Comparison of ENCODE assay signal across 21 mouse cellular contexts in genomic region chr9:74994611-74995257, GRCm38 (mm10). TPM values are rescaled to one million over a fixed set of nuclear protein-coding genes. Genes with fewer than 3 reads are reported as not detected.
DNase-seq lines count a peak whose midpoint lies in the region; ATAC-seq and TF ChIP-seq lines count a peak whose summit lies in the region.
"Had no signal": no experiment of that assay in that cellular context is flagged by ENCODE, and none has a peak within 500 bp of the region (broad histone marks: within the 10 kb centered on the region; RNA-seq: fewer than 3 reads in every experiment).

No protein-coding gene starts in this region.

- H3K36me3 ChIP-seq in kidney, embryonic 14.5 days (ENCODE audit: control insufficient read depth, insufficient read depth, low read length) = no peaks in the 10 kb centered on the region
- no peaks in the 10 kb centered on the region for H3K36me3 ChIP-seq in testis, adult 2 months (ENCODE audit: control insufficient read depth, insufficient read depth, low read length)
- H3K36me3 ChIP-seq: forebrain, embryonic 10.5 days; hindbrain, embryonic 10.5 days; midbrain, embryonic 10.5 days had no signal

- no peaks in the 10 kb centered on the region for H3K27me3 ChIP-seq in kidney, embryonic 14.5 days (ENCODE audit: control insufficient read depth, insufficient read depth, low read length)
- no peaks in the 10 kb centered on the region for H3K27me3 ChIP-seq in testis, adult 2 months (ENCODE audit: control insufficient read depth, insufficient read depth, low read length)

- no peak overlapping the region for H3K4me2 ChIP-seq in kidney, embryonic 14.5 days (replicated peaks; ENCODE audit: low read depth, low read length)

- no peak overlapping the region for H3K4me3 ChIP-seq in gastrocnemius, adult 2 months
- H3K4me3 ChIP-seq in kidney, embryonic 14.5 days (ENCODE audit: low read length) = no peak overlapping the region
- H3K4me3 ChIP-seq in testis, adult 2 months (ENCODE audit: control insufficient read depth, low read depth, low read length) = no peak overlapping the region
- H3K4me3 ChIP-seq: forebrain, embryonic 10.5 days; hindbrain, embryonic 10.5 days; midbrain, embryonic 10.5 days had no signal

- no peak for TF ChIP-seq POLR2A in testis, adult 2 months (IDR thresholded peaks at IDR 0.05; ENCODE audit: control insufficient read depth, low read depth, low read length)

- peak overlapping the region; percentile 40; the same call in 1 of the 2 replicates for H3K27ac ChIP-seq in gastrocnemius, adult 2 months
- H3K27ac ChIP-seq in kidney, embryonic 14.5 days (ENCODE audit: low read depth, low read length) = no peak overlapping the region
- H3K27ac ChIP-seq in testis, adult 2 months (ENCODE audit: control insufficient read depth, insufficient read depth, low read depth, low read length) = peak overlapping the region; percentile 13; the same call in 1 of the 2 replicates
- H3K27ac ChIP-seq: forebrain, embryonic 10.5 days; hindbrain, embryonic 10.5 days; midbrain, embryonic 10.5 days had no signal

- DNase-seq in gastrocnemius, adult 2 months = no peak
- DNase-seq in gastrocnemius, postnatal 4 days (ENCODE audit: low spot score in 2 of 2) = no peak
- peak; percentile 15 to 52 for DNase-seq in kidney, postnatal 25 days
- DNase-seq in testis, postnatal 10 days (ENCODE audit: low spot score) = no peak
- no peak for DNase-seq in lung, postnatal 25 days (ENCODE audit: low spot score)
- no peak for DNase-seq in heart, postnatal 10 days
- DNase-seq: adrenal gland, adult 8-10 months; cerebellum, adult 11 months; cerebellum, postnatal 10 days; embryo, embryonic 11 days; gastrocnemius, postnatal 14 days; liver; lung, adult 18-20 months; lung, postnatal 14 days; right cerebral cortex, postnatal 25 days; thymus, postnatal 14 days had no signal

- no peak overlapping the region for H3K9ac ChIP-seq in kidney, embryonic 14.5 days (ENCODE audit: low read depth, low read length)

- ATAC-seq in kidney, embryonic 14.5 days (ENCODE audit: low FRiP score, low TSS enrichment) = no peak

- 90% methylated on average over 10 of the region's 10 CpGs for WGBS in kidney, embryonic 14.5 days

- no peaks in the 10 kb centered on the region for H3K9me3 ChIP-seq in kidney, embryonic 14.5 days (ENCODE audit: control insufficient read depth, low read length)
- H3K9me3 ChIP-seq: forebrain, embryonic 10.5 days; hindbrain, embryonic 10.5 days; midbrain, embryonic 10.5 days had no signal

- no peaks in the 10 kb centered on the region for H3K4me1 ChIP-seq in kidney, embryonic 14.5 days (ENCODE audit: control insufficient read depth, insufficient read depth, low read length)
- 0 out of 2 replicates have a peak, but pooled peaks cover 2% of the 10 kb centered on the region for H3K4me1 ChIP-seq in testis, adult 2 months (ENCODE audit: control insufficient read depth, insufficient read depth, low read length)
- H3K4me1 ChIP-seq: forebrain, embryonic 10.5 days; hindbrain, embryonic 10.5 days; midbrain, embryonic 10.5 days had no signal

- no peak for TF ChIP-seq CTCF in gastrocnemius, adult 2 months (IDR thresholded peaks at IDR 0.05)
- no peak for TF ChIP-seq CTCF in testis, adult 2 months (IDR thresholded peaks at IDR 0.05; ENCODE audit: control insufficient read depth, insufficient read depth, insufficient replicate concordance, low read depth, low read length)

- intact Hi-C loops in gastrocnemius, adult 2 months (cut with DNase I) = loop anchor here (5.0 kb wide), 1 partner anchor 42 kb away; the partner anchor contains the start of gene Fam214a
- intact Hi-C loops in heart, postnatal 10 days (cut with DNase I) = loop anchor here (5.0 kb wide), 1 partner anchor 77 kb away; no protein-coding TSS in a partner anchor

RNA-seq across cellular contexts. Expression of gene Fam214a, which starts 42.0 kb away (rescaled TPM):
- total RNA-seq in gastrocnemius, adult 2 months (2021) = 10 to 100 TPM; 21.0 to 29.4 TPM
- 10 to 100 TPM; 23.7 to 36.8 TPM for total RNA-seq in gastrocnemius, postnatal 4 days (2021)
- 6.0 and 10.4 TPM in 2 replicates for polyA plus RNA-seq in kidney, embryonic 14.5 days (2014; fragmentation: Nextera tagmentation; extraction: Ambion mirVana)
- polyA plus RNA-seq in testis, adult 2 months (2012; rRNA removed) = 12.1 and 13.8 TPM in 2 replicates
- total RNA-seq in heart, postnatal 10 days (2021) = 10 to 100 TPM; 25.9 to 26.5 TPM

RNA-seq across cellular contexts. Expression of gene Arpp19, which starts 42.7 kb away (rescaled TPM):
- total RNA-seq in gastrocnemius, adult 2 months (2021) = 100 to 1,000 TPM; 125 to 160 TPM
- 100 to 1,000 TPM; 147 to 167 TPM for total RNA-seq in gastrocnemius, postnatal 4 days (2021)
- 274 and 341 TPM in 2 replicates for polyA plus RNA-seq in kidney, embryonic 14.5 days (2014; fragmentation: Nextera tagmentation; extraction: Ambion mirVana)
- 8.9 and 14.0 TPM in 2 replicates for polyA plus RNA-seq in testis, adult 2 months (2012; rRNA removed)
- total RNA-seq in heart, postnatal 10 days (2021) = 100 to 1,000 TPM; 157 to 163 TPM

Comparison
In these comparisons a context has a peak if more than half of its experiments do, and no peak if none do; other contexts are left out.
1. DNase-seq: peak in kidney, postnatal 25 days (2 of 2); none in gastrocnemius, adult 2 months (single experiment), gastrocnemius, postnatal 4 days (0 of 2), testis, postnatal 10 days (single experiment), lung, postnatal 25 days (single experiment) and heart, postnatal 10 days (0 of 2).